9 mouse cellular contexts compared by ENCODE assay signal in genomic region chr7:111179401-111180271, GRCm38 (mm10).
DNase-seq lines count a peak whose midpoint lies in the region; ATAC-seq and TF ChIP-seq lines count a peak whose summit lies in the region.
"Had no signal": no experiment of that assay in that cellular context is flagged by ENCODE, and none has a peak within 500 bp of the region (broad histone marks: within the 10 kb centered on the region; RNA-seq: fewer than 3 reads in every experiment).

No protein-coding gene starts in this region.

- peak; percentile 76 for DNase-seq in urinary bladder, postnatal 14 days (ENCODE audit: low spot score)
- no peak for DNase-seq in urinary bladder, postnatal 10 days (ENCODE audit: low spot score)
- peak; percentile 74 for DNase-seq in liver, embryonic 11.5 days (ENCODE audit: low spot score)
- DNase-seq in left cerebral cortex, postnatal 14 days (ENCODE audit: low spot score in 2 of 2): no peak
- no peak for DNase-seq in layer of hippocampus, adult 9-11 months

- ATAC-seq in forebrain, embryonic 15.5 days (replicated peaks): peak; percentile 47; the same call in 1 of the 2 replicates
- peak; percentile 60; the same call in 1 of the 2 replicates for ATAC-seq in hindbrain, embryonic 15.5 days (ENCODE audit: low FRiP score, low read depth)
- peak; percentile 96 for ATAC-seq in liver, embryonic 11.5 days (replicated peaks; ENCODE audit: low FRiP score)

- intact Hi-C loops in left cerebral cortex, postnatal 14 days (cut with DNase I): loop anchor here (2.0 to 5.0 kb wide), 2 partner anchors 598 to 789 kb away; partner anchors contain the start of gene Galnt18

- H3ac ChIP-seq in myocyte (ENCODE audit: control insufficient read depth, insufficient read length): no peak overlapping the region

- no peaks in the 10 kb centered on the region for H3K9me3 ChIP-seq in forebrain, embryonic 15.5 days
- no peaks in the 10 kb centered on the region for H3K9me3 ChIP-seq in hindbrain, embryonic 15.5 days
- H3K9me3 ChIP-seq in liver, embryonic 11.5 days (ENCODE audit: control insufficient read depth, low read length): no peaks in the 10 kb centered on the region
- H3K9me3 ChIP-seq: midbrain, embryonic 12.5 days had no signal

- H3K36me3 ChIP-seq in forebrain, embryonic 15.5 days: no peaks in the 10 kb centered on the region
- no peaks in the 10 kb centered on the region for H3K36me3 ChIP-seq in hindbrain, embryonic 15.5 days
- H3K36me3 ChIP-seq in liver, embryonic 11.5 days (ENCODE audit: control insufficient read depth, insufficient read depth, low read length): no peaks in the 10 kb centered on the region
- no peaks in the 10 kb centered on the region for H3K36me3 ChIP-seq in myocyte (ENCODE audit: control insufficient read depth, insufficient read depth)
- H3K36me3 ChIP-seq: midbrain, embryonic 12.5 days had no signal

- H3K9ac ChIP-seq in forebrain, embryonic 15.5 days (replicated peaks): no peak overlapping the region
- H3K9ac ChIP-seq in hindbrain, embryonic 15.5 days: no peak overlapping the region
- peak overlapping the region; percentile 56 for H3K9ac ChIP-seq in liver, embryonic 11.5 days (ENCODE audit: low read depth, low read length)
- H3K9ac ChIP-seq: midbrain, embryonic 12.5 days had no signal

- H3K79me2 ChIP-seq in myocyte (ENCODE audit: control insufficient read depth, insufficient read depth): no peaks in the 10 kb centered on the region

- no peak for TF ChIP-seq POLR2A in myocyte (IDR thresholded peaks at IDR 0.05; ENCODE audit: insufficient read length, low read depth)

- H3K27ac ChIP-seq in forebrain, embryonic 15.5 days (replicated peaks): no peak overlapping the region
- H3K27ac ChIP-seq in hindbrain, embryonic 15.5 days (replicated peaks): no peak overlapping the region
- peak overlapping the region; percentile 90 for H3K27ac ChIP-seq in liver, embryonic 11.5 days (ENCODE audit: low read depth, low read length)
- H3K27ac ChIP-seq: midbrain, embryonic 12.5 days had no signal

- H3K27me3 ChIP-seq in forebrain, embryonic 15.5 days: no peaks in the 10 kb centered on the region
- H3K27me3 ChIP-seq in hindbrain, embryonic 15.5 days: peaks cover 3% of the 10 kb centered on the region; the same call in 1 of the 2 replicates
- H3K27me3 ChIP-seq in liver, embryonic 11.5 days (replicated peaks; ENCODE audit: control insufficient read depth, insufficient read depth, low read length): no peaks in the 10 kb centered on the region
- H3K27me3 ChIP-seq in myocyte (ENCODE audit: control insufficient read depth, insufficient read depth, insufficient read length): no peaks in the 10 kb centered on the region
- H3K27me3 ChIP-seq: midbrain, embryonic 12.5 days had no signal

- WGBS in forebrain, embryonic 15.5 days: 58% methylated on average over 7 of the region's 7 CpGs
- WGBS in hindbrain, embryonic 15.5 days: 55% methylated on average over 7 of the region's 7 CpGs
- 21% methylated on average over 7 of the region's 7 CpGs for WGBS in liver, embryonic 11.5 days

- peaks cover 7% of the 10 kb centered on the region; the same call in 1 of the 2 replicates for H3K4me1 ChIP-seq in forebrain, embryonic 15.5 days
- peaks cover 4% of the 10 kb centered on the region; the same call in 1 of the 2 replicates for H3K4me1 ChIP-seq in hindbrain, embryonic 15.5 days (replicated peaks)
- peaks cover 22% of the 10 kb centered on the region for H3K4me1 ChIP-seq in liver, embryonic 11.5 days (replicated peaks; ENCODE audit: control insufficient read depth, insufficient read depth, low read length)

- H3K4me3 ChIP-seq in forebrain, embryonic 15.5 days: no peak overlapping the region
- H3K4me3 ChIP-seq in hindbrain, embryonic 15.5 days: no peak overlapping the region
- no peak overlapping the region; the same call in 1 of the 2 replicates for H3K4me3 ChIP-seq in liver, embryonic 11.5 days (ENCODE audit: low read depth, low read length)
- no peak overlapping the region for H3K4me3 ChIP-seq in myocyte
- H3K4me3 ChIP-seq: midbrain, embryonic 12.5 days had no signal

- H3K4me2 ChIP-seq in forebrain, embryonic 15.5 days (replicated peaks): no peak overlapping the region
- no peak overlapping the region for H3K4me2 ChIP-seq in hindbrain, embryonic 15.5 days
- peak overlapping the region; percentile 44 for H3K4me2 ChIP-seq in liver, embryonic 11.5 days
- peak overlapping the region; percentile 34 for H3K4me2 ChIP-seq in myocyte (ENCODE audit: low read depth)
- H3K4me2 ChIP-seq: midbrain, embryonic 12.5 days had no signal

TF ChIP-seq in myocyte, 11 proteins besides CTCF, POLR2A, EP300 and RAD21:
- TF ChIP-seq MYOD1 (IDR thresholded peaks at IDR 0.05; ENCODE audit: control insufficient read depth in 1 of 3, insufficient read length in 2 of 3, low read depth in 2 of 3) (no peak), SRF (IDR thresholded peaks at IDR 0.05; ENCODE audit: control insufficient read depth, insufficient read length, low read depth) (no peak), E2F4 (IDR thresholded peaks at IDR 0.05; ENCODE audit: insufficient read depth) (no peak), MYOG (IDR thresholded peaks at IDR 0.05; ENCODE audit: control insufficient read depth in 1 of 3, insufficient read depth in 1 of 3, insufficient read length in 2 of 3, low read depth in 2 of 3) (no peak), TCF3 (IDR thresholded peaks at IDR 0.05; ENCODE audit: insufficient read length, low read depth) (no peak), POLR2AphosphoS2 (IDR thresholded peaks at IDR 0.05; ENCODE audit: insufficient read length, low read depth) (no peak), USF1 (IDR thresholded peaks at IDR 0.05; ENCODE audit: low read depth) (peak; percentile 52)

Comparison
In these comparisons a context has a peak if more than half of its experiments do, and no peak if none do; other contexts are left out.
1. DNase-seq: peak in urinary bladder, postnatal 14 days (single experiment) and liver, embryonic 11.5 days (single experiment); none in urinary bladder, postnatal 10 days (single experiment), left cerebral cortex, postnatal 14 days (0 of 2) and layer of hippocampus, adult 9-11 months (single experiment).
2. H3K4me2 ChIP-seq: peak in liver, embryonic 11.5 days (single experiment) and myocyte (single experiment); none in forebrain, embryonic 15.5 days (single experiment) and hindbrain, embryonic 15.5 days (single experiment).
3. Peak in every context shown above with its lines, with median percentiles within 50 percentile points of each other: ATAC-seq.